15 mouse cellular contexts compared by ENCODE assay signal in genomic region chr7:4122783-4123182, GRCm38 (mm10). TPM values are rescaled to one million over a fixed set of nuclear protein-coding genes. Genes with fewer than 3 reads are reported as not detected.
DNase-seq lines count a peak whose midpoint lies in the region; ATAC-seq and TF ChIP-seq lines count a peak whose summit lies in the region.
"Had no signal": no experiment of that assay in that cellular context is flagged by ENCODE, and none has a peak within 500 bp of the region (broad histone marks: within the 10 kb centered on the region; RNA-seq: fewer than 3 reads in every experiment).

No protein-coding gene starts in this region.

- H3K36me3 ChIP-seq in forebrain, embryonic 11.5 days (ENCODE audit: control insufficient read depth, insufficient read depth, low read length), result peaks cover 2% of the 10 kb centered on the region; the same call in 1 of the 2 replicates
- H3K36me3 ChIP-seq in hindbrain, embryonic 15.5 days, result peaks cover 3% of the 10 kb centered on the region; the same call in 1 of the 2 replicates
- peaks cover 16% of the 10 kb centered on the region for H3K36me3 ChIP-seq in neural tube, embryonic 13.5 days
- H3K36me3 ChIP-seq: liver, embryonic 15.5 days had no signal

- peak overlapping the region; percentile 32 for H3K4me3 ChIP-seq in layer of hippocampus, adult 2 months
- H3K4me3 ChIP-seq in forebrain, embryonic 11.5 days (ENCODE audit: low read depth, low read length), result peak overlapping the region; percentile 81; the same call in 1 of the 2 replicates
- H3K4me3 ChIP-seq in hindbrain, embryonic 15.5 days, result peak overlapping the region; percentile 0; the same call in 1 of the 2 replicates
- peak overlapping the region; percentile 70 for H3K4me3 ChIP-seq in neural tube, embryonic 13.5 days
- H3K4me3 ChIP-seq: liver, embryonic 15.5 days had no signal

- no peaks in the 10 kb centered on the region; the same call in 1 of the 2 replicates for H3K27me3 ChIP-seq in forebrain, embryonic 11.5 days (ENCODE audit: control insufficient read depth, insufficient read depth, low read length)
- no peaks in the 10 kb centered on the region for H3K27me3 ChIP-seq in hindbrain, embryonic 15.5 days
- H3K27me3 ChIP-seq in neural tube, embryonic 13.5 days, result no peaks in the 10 kb centered on the region

- DNase-seq in layer of hippocampus, adult 2 months (ENCODE audit: low spot score in 2 of 2), result no peak
- DNase-seq in layer of hippocampus, postnatal 14 days (ENCODE audit: low spot score in 2 of 2), result no peak
- no peak for DNase-seq in forebrain, embryonic 11.5 days (ENCODE audit: low spot score)
- no peak for DNase-seq in lung, postnatal 36 days
- DNase-seq in kidney, adult 8-10 months, result no peak
- DNase-seq in testis, postnatal 10 days (ENCODE audit: low spot score), result no peak
- DNase-seq: adrenal gland, adult 8-10 months; heart, postnatal 10 days; kidney, adult 9 months; left cerebral cortex, postnatal 4 days had no signal

- peak overlapping the region; percentile 67 for H3K4me2 ChIP-seq in forebrain, embryonic 11.5 days (ENCODE audit: low read depth, low read length, severe bottlenecking)
- H3K4me2 ChIP-seq in hindbrain, embryonic 15.5 days, result peak overlapping the region; percentile 61
- peak overlapping the region; percentile 74 for H3K4me2 ChIP-seq in neural tube, embryonic 13.5 days
- H3K4me2 ChIP-seq: liver, embryonic 15.5 days had no signal

- no peaks in the 10 kb centered on the region for H3K9me3 ChIP-seq in forebrain, embryonic 11.5 days (ENCODE audit: control insufficient read depth, low read length)
- H3K9me3 ChIP-seq in hindbrain, embryonic 15.5 days, result no peaks in the 10 kb centered on the region
- H3K9me3 ChIP-seq in neural tube, embryonic 13.5 days, result no peaks in the 10 kb centered on the region
- H3K9me3 ChIP-seq: liver, embryonic 15.5 days had no signal

- ATAC-seq in forebrain, embryonic 11.5 days (replicated peaks; ENCODE audit: low FRiP score), result no peak
- ATAC-seq in hindbrain, embryonic 15.5 days (ENCODE audit: low FRiP score, low read depth), result no peak
- no peak for ATAC-seq in neural tube, embryonic 13.5 days (ENCODE audit: low read depth)

- TF ChIP-seq CTCF in layer of hippocampus, adult 2 months (conservative IDR thresholded peaks at IDR 0.05), result no peak

- H3K9ac ChIP-seq in forebrain, embryonic 11.5 days (ENCODE audit: low read length), result peak overlapping the region; percentile 49
- no peak overlapping the region for H3K9ac ChIP-seq in hindbrain, embryonic 15.5 days
- peak overlapping the region; percentile 92 for H3K9ac ChIP-seq in neural tube, embryonic 13.5 days
- H3K9ac ChIP-seq: liver, embryonic 15.5 days had no signal

- H3K27ac ChIP-seq in layer of hippocampus, adult 2 months, result peak overlapping the region; percentile 99
- H3K27ac ChIP-seq in forebrain, embryonic 11.5 days (ENCODE audit: low read depth, low read length), result peak overlapping the region; percentile 94
- H3K27ac ChIP-seq in hindbrain, embryonic 15.5 days (replicated peaks), result peak overlapping the region; percentile 82
- peak overlapping the region; percentile 90 for H3K27ac ChIP-seq in neural tube, embryonic 13.5 days (replicated peaks)
- H3K27ac ChIP-seq: liver, embryonic 15.5 days; macrophage had no signal

- 80% methylated on average over 10 of the region's 10 CpGs for WGBS in forebrain, embryonic 11.5 days
- 79% methylated on average over 10 of the region's 10 CpGs for WGBS in hindbrain, embryonic 15.5 days
- WGBS in neural tube, embryonic 13.5 days, result 77% methylated on average over 10 of the region's 10 CpGs

- peaks cover 37% of the 10 kb centered on the region for H3K4me1 ChIP-seq in forebrain, embryonic 11.5 days (replicated peaks; ENCODE audit: control insufficient read depth, insufficient read depth, low read length)
- H3K4me1 ChIP-seq in hindbrain, embryonic 15.5 days (replicated peaks), result peaks cover 59% of the 10 kb centered on the region
- peaks cover 86% of the 10 kb centered on the region for H3K4me1 ChIP-seq in neural tube, embryonic 13.5 days (replicated peaks)

RNA-seq across cellular contexts. Expression of gene Ttyh1, which starts 3.6 kb away (rescaled TPM):
- 100 to 1,000 TPM; 526 to 562 TPM for total RNA-seq in layer of hippocampus, adult 2 months (2021)
- 100 to 1,000 TPM; 671 to 757 TPM for total RNA-seq in layer of hippocampus, postnatal 14 days (2021)
- polyA plus RNA-seq in forebrain, embryonic 11.5 days (2014; fragmentation: Nextera tagmentation; extraction: Ambion mirVana), result 87.3 and 96.0 TPM in 2 replicates
- polyA plus RNA-seq in hindbrain, embryonic 15.5 days (2015; fragmentation: Nextera tagmentation; extraction: Ambion mirVana), result 158 and 181 TPM in 2 replicates
- polyA plus RNA-seq in neural tube, embryonic 13.5 days (2015; fragmentation: Nextera tagmentation; extraction: Ambion mirVana), result 137 and 141 TPM in 2 replicates

RNA-seq across cellular contexts. Expression of gene Leng8, which starts 14.1 kb away (rescaled TPM):
- total RNA-seq in layer of hippocampus, adult 2 months (2021), result 100 to 1,000 TPM; 189 to 218 TPM
- 100 to 1,000 TPM; 157 to 196 TPM for total RNA-seq in layer of hippocampus, postnatal 14 days (2021)
- polyA plus RNA-seq in forebrain, embryonic 11.5 days (2014; fragmentation: Nextera tagmentation; extraction: Ambion mirVana), result 77.4 and 77.5 TPM in 2 replicates
- polyA plus RNA-seq in hindbrain, embryonic 15.5 days (2015; fragmentation: Nextera tagmentation; extraction: Ambion mirVana), result 83.6 and 97.5 TPM in 2 replicates
- 78.0 and 79.6 TPM in 2 replicates for polyA plus RNA-seq in neural tube, embryonic 13.5 days (2015; fragmentation: Nextera tagmentation; extraction: Ambion mirVana)

RNA-seq across cellular contexts. Expression of gene Leng9, which starts 27.4 kb away (rescaled TPM):
- 1 to 10 TPM; 5.6 to 6.6 TPM for total RNA-seq in layer of hippocampus, adult 2 months (2021)
- total RNA-seq in layer of hippocampus, postnatal 14 days (2021), result 1 to 10 TPM; 5.2 to 6.2 TPM
- 1.6 and 2.7 TPM in 2 replicates for polyA plus RNA-seq in forebrain, embryonic 11.5 days (2014; fragmentation: Nextera tagmentation; extraction: Ambion mirVana)
- 4.4 and 5.7 TPM in 2 replicates for polyA plus RNA-seq in hindbrain, embryonic 15.5 days (2015; fragmentation: Nextera tagmentation; extraction: Ambion mirVana)
- 4.6 TPM in 2 replicates for polyA plus RNA-seq in neural tube, embryonic 13.5 days (2015; fragmentation: Nextera tagmentation; extraction: Ambion mirVana)

RNA-seq across cellular contexts. Expression of gene Cdc42ep5, which starts 41.9 kb away (rescaled TPM):
- total RNA-seq in layer of hippocampus, adult 2 months (2021), result 1 to 10 TPM; 1.1 to 1.7 TPM
- 1 to 10 TPM; 1.1 to 1.4 TPM for total RNA-seq in layer of hippocampus, postnatal 14 days (2021)
- 16.2 and 17.8 TPM in 2 replicates for polyA plus RNA-seq in forebrain, embryonic 11.5 days (2014; fragmentation: Nextera tagmentation; extraction: Ambion mirVana)
- polyA plus RNA-seq in hindbrain, embryonic 15.5 days (2015; fragmentation: Nextera tagmentation; extraction: Ambion mirVana), result 7.4 and 8.8 TPM in 2 replicates
- 8.6 and 8.9 TPM in 2 replicates for polyA plus RNA-seq in neural tube, embryonic 13.5 days (2015; fragmentation: Nextera tagmentation; extraction: Ambion mirVana)
- polyA plus RNA-seq: macrophage had no signal

RNA-seq across cellular contexts. Expression of gene Lair1, which starts 59.8 kb away (rescaled TPM):
- total RNA-seq in layer of hippocampus, adult 2 months (2021), result 1 to 10 TPM; 5.2 to 7.1 TPM
- 1 to 10 TPM; 4.0 to 6.8 TPM for total RNA-seq in layer of hippocampus, postnatal 14 days (2021)
- polyA plus RNA-seq in forebrain, embryonic 11.5 days (2014; fragmentation: Nextera tagmentation; extraction: Ambion mirVana), result 1.2 and 1.4 TPM in 2 replicates
- polyA plus RNA-seq in hindbrain, embryonic 15.5 days (2015; fragmentation: Nextera tagmentation; extraction: Ambion mirVana), result 3.0 and 3.3 TPM in 2 replicates
- 2.5 and 2.9 TPM in 2 replicates for polyA plus RNA-seq in neural tube, embryonic 13.5 days (2015; fragmentation: Nextera tagmentation; extraction: Ambion mirVana)
- polyA plus RNA-seq: C2C12 had no signal

Comparison
In these comparisons a context has a peak if more than half of its experiments do, and no peak if none do; other contexts are left out.
1. H3K4me3 ChIP-seq: peak in every context shown above with its lines; median percentile 81 in forebrain, embryonic 11.5 days; 70 in neural tube, embryonic 13.5 days; 32 in layer of hippocampus, adult 2 months; 0 in hindbrain, embryonic 15.5 days.